Mouse (Mus musculus) lung, embryonic 16.5 days (tissue): ENCODE measurements around the gene Ccdc114. TPM values are rescaled to one million over a fixed set of nuclear protein-coding genes. Genes with fewer than 3 reads are reported as not detected.

Experiments used
- ATAC-seq: fragments of 200-750 bp; cut with Nextera tagmentation; 2 replicates; pipeline ENCODE4 v1.8.0; 2017; ENCODE audit warnings: low read depth, mild to moderate bottlenecking, moderate library complexity
- H3K27ac ChIP-seq: fragments of 300-500 bp; sonication (generic); 2 replicates; pipeline ENCODE4 v1.5.1; 2014; ENCODE audit warnings: mild to moderate bottlenecking, control low read depth, low read length
- H3K27me3 ChIP-seq: fragments of 300-500 bp; sonication (generic); 2 replicates; pipeline ENCODE4 v1.6.1; 2014; ENCODE audit warnings: low read depth, low read length, mixed read lengths; ENCODE audit not compliant: control insufficient read depth, insufficient read depth
- H3K36me3 ChIP-seq: fragments of 300-500 bp; sonication (generic); 2 replicates; pipeline ENCODE4 v1.6.1; 2014; ENCODE audit warnings: low read length; ENCODE audit not compliant: control insufficient read depth, insufficient read depth
- H3K4me1 ChIP-seq: fragments of 300-500 bp; sonication (generic); replicated peaks from 2 replicates; pipeline ENCODE4 v1.6.1; 2014; ENCODE audit warnings: low read length, mixed read lengths; ENCODE audit not compliant: control insufficient read depth, insufficient read depth
- H3K4me2 ChIP-seq: fragments of 300-500 bp; sonication (generic); 2 replicates; pipeline ENCODE4 v1.6.1; 2014; ENCODE audit warnings: low read depth, low read length, control low read depth
- H3K4me3 ChIP-seq: fragments of 300-500 bp; sonication (generic); 2 replicates; pipeline ENCODE4 v1.5.1; 2014; ENCODE audit warnings: mild to moderate bottlenecking, low read length, control low read depth
- H3K9ac ChIP-seq: fragments of 300-500 bp; sonication (generic); 2 replicates; pipeline ENCODE4 v1.6.1; 2014; ENCODE audit warnings: low read length, control low read depth
- H3K9me3 ChIP-seq: fragments of 300-500 bp; sonication (generic); 2 replicates; pipeline ENCODE4 v1.6.1; 2016; ENCODE audit warnings: low read length; ENCODE audit not compliant: control insufficient read depth
- WGBS: fragments of 180-500 bp; shearing (Covaris S2); extraction: QIAGEN DNeasy Blood & Tissue Kit; methylation state at CpG from one replicate; pipeline ENCODE4 v1.1.7; 2014; 5-methylcytosine and 5-hydroxymethylcytosine counted together
- polyA plus RNA-seq: library from polyadenylated mRNA; unstranded; fragments of >200 nt; fragmentation: Nextera tagmentation; extraction: Ambion mirVana; gene quantifications from 2 replicates; pipeline ENCODE4 v1.2.1, GENCODE M21; 2015

Gene Ccdc114
- polyA plus RNA-seq, 1 experiment from 2014 or later, result 9.6 TPM

GRCm38 (mm10) chr7:45916056-45917003 is 7.5 kb upstream of the Ccdc114 start:
- peak; percentile 89 for ATAC-seq
- Histone ChIP-seq H3K9ac (peak overlapping the region; percentile 69), H3K4me1 (peaks cover 35% of the 10 kb centered on the region), H3K27me3 (no peaks in the 10 kb centered on the region), H3K4me2 (peak overlapping the region; percentile 62), H3K36me3 (no peaks in the 10 kb centered on the region; the same call in 1 of the 2 replicates), H3K27ac (peak overlapping the region; percentile 88), H3K4me3 (peak overlapping the region; percentile 44), H3K9me3 (no peaks in the 10 kb centered on the region)
- 28% methylated on average over 26 of the region's 26 CpGs for WGBS

- no peaks in the 10 kb centered on the region for H3K27me3 ChIP-seq
- no peaks in the 10 kb centered on the region for H3K9me3 ChIP-seq
- H3K4me3 ChIP-seq, result peak overlapping the region; percentile 44
- no peaks in the 10 kb centered on the region; the same call in 1 of the 2 replicates for H3K36me3 ChIP-seq
- peak overlapping the region; percentile 62 for H3K4me2 ChIP-seq
- H3K27ac ChIP-seq, result peak overlapping the region; percentile 78
- 0 out of 2 replicates have a peak, but pooled peaks have one; percentile 3 for ATAC-seq
- peak overlapping the region; percentile 41 for H3K9ac ChIP-seq
- peaks cover 43% of the 10 kb centered on the region for H3K4me1 ChIP-seq
- 22% methylated on average over 13 of the region's 13 CpGs for WGBS
These were observed 6.7 kb upstream of the Ccdc114 start for GRCm38 (mm10) chr7:45917004-45917704.

- no peak overlapping the region for H3K4me3 ChIP-seq
- no peak for ATAC-seq
- H3K27ac ChIP-seq, result peak overlapping the region; percentile 78
- no peak overlapping the region for H3K4me2 ChIP-seq
- H3K9me3 ChIP-seq, result no peaks in the 10 kb centered on the region
- H3K36me3 ChIP-seq, result no peaks in the 10 kb centered on the region; the same call in 1 of the 2 replicates
- no peak overlapping the region; the same call in 1 of the 2 replicates for H3K9ac ChIP-seq
- peaks cover 50% of the 10 kb centered on the region for H3K4me1 ChIP-seq
- WGBS, result 81% methylated on average over 15 of the region's 15 CpGs
- no peaks in the 10 kb centered on the region for H3K27me3 ChIP-seq
These were observed 5.9 kb upstream of the Ccdc114 start for GRCm38 (mm10) chr7:45917926-45918325.

GRCm38 (mm10) chr7:45919083-45919671 is 4.7 kb upstream of the Ccdc114 start:
- Histone ChIP-seq H3K4me3 (no peak overlapping the region), H3K27ac (no peak overlapping the region; the same call in 1 of the 2 replicates)

GRCm38 (mm10) chr7:45919761-45920160 is 4.1 kb upstream of the Ccdc114 start:
- Histone ChIP-seq H3K27me3 (no peaks in the 10 kb centered on the region), H3K4me3 (peak overlapping the region; percentile 58), H3K9me3 (no peaks in the 10 kb centered on the region), H3K36me3 (no peaks in the 10 kb centered on the region; the same call in 1 of the 2 replicates), H3K4me2 (peak overlapping the region; percentile 57), H3K27ac (no peak overlapping the region; the same call in 1 of the 2 replicates), H3K9ac (peak overlapping the region; percentile 69), H3K4me1 (peaks cover 50% of the 10 kb centered on the region)
- 58% methylated on average over 4 of the region's 4 CpGs for WGBS
- no peak for ATAC-seq

More at GRCm38 (mm10) chr7:45919083-45919671, 4.7 kb upstream of the Ccdc114 start:
- Histone ChIP-seq H3K27me3 (no peaks in the 10 kb centered on the region), H3K36me3 (no peaks in the 10 kb centered on the region; the same call in 1 of the 2 replicates), H3K9me3 (no peaks in the 10 kb centered on the region), H3K4me2 (no peak overlapping the region; the same call in 1 of the 2 replicates), H3K9ac (no peak overlapping the region), H3K4me1 (peaks cover 50% of the 10 kb centered on the region)
- 60% methylated on average over 14 of the region's 14 CpGs for WGBS
- no peak for ATAC-seq

GRCm38 (mm10) chr7:45920583-45921241 is 3.2 kb upstream of the Ccdc114 start:
- H3K27me3 ChIP-seq, result no peaks in the 10 kb centered on the region
- peaks cover 50% of the 10 kb centered on the region for H3K4me1 ChIP-seq
- 21% methylated on average over 9 of the region's 9 CpGs for WGBS
- H3K4me3 ChIP-seq, result peak overlapping the region; percentile 58
- no peak for ATAC-seq
- peak overlapping the region; percentile 57 for H3K4me2 ChIP-seq
- no peaks in the 10 kb centered on the region; the same call in 1 of the 2 replicates for H3K36me3 ChIP-seq
- H3K9me3 ChIP-seq, result no peaks in the 10 kb centered on the region
- peak overlapping the region; percentile 69 for H3K9ac ChIP-seq
- peak overlapping the region; percentile 90 for H3K27ac ChIP-seq

GRCm38 (mm10) chr7:45921242-45921621 is 2.6 kb upstream of the Ccdc114 start, which contains the start of gene Emp3:
Gene Emp3 (minus strand): TSS chr7:45921404.
- H3K36me3 ChIP-seq, result no peaks in the 10 kb centered on the region; the same call in 1 of the 2 replicates
- peak within 1 kb of the TSS; percentile 69 for H3K9ac ChIP-seq
- ATAC-seq, result 0 out of 2 replicates have a peak, but pooled peaks have one; percentile 6
- 8% methylated on average over 9 of the region's 9 CpGs for WGBS
- peaks cover 45% of the 10 kb centered on the region for H3K4me1 ChIP-seq
- H3K4me2 ChIP-seq, result peak within 1 kb of the TSS; percentile 57
- H3K4me3 ChIP-seq, result peak within 1 kb of the TSS; percentile 58
- no peaks in the 10 kb centered on the region for H3K9me3 ChIP-seq
- H3K27ac ChIP-seq, result peak within 1 kb of the TSS; percentile 97
- no peaks in the 10 kb centered on the region for H3K27me3 ChIP-seq

GRCm38 (mm10) chr7:45921950-45922600 is 1.8 kb upstream of the Ccdc114 start:
- no peak for ATAC-seq
- H3K9me3 ChIP-seq, result no peaks in the 10 kb centered on the region
- peak overlapping the region; percentile 50; the same call in 1 of the 2 replicates for H3K4me3 ChIP-seq
- H3K27me3 ChIP-seq, result no peaks in the 10 kb centered on the region
- peak overlapping the region; percentile 65 for H3K9ac ChIP-seq
- H3K4me1 ChIP-seq, result peaks cover 38% of the 10 kb centered on the region
- 78% methylated on average over 12 of the region's 12 CpGs for WGBS
- H3K4me2 ChIP-seq, result peak overlapping the region; percentile 79
- H3K36me3 ChIP-seq, result no peaks in the 10 kb centered on the region; the same call in 1 of the 2 replicates
- H3K27ac ChIP-seq, result peak overlapping the region; percentile 97
